Mouse (Mus musculus): ENCODE data around the gene Nhlrc1.

Nhlrc1 gene

GRCm38 (mm10) chr13:47014334-47015194 lies at the start of gene Nhlrc1:
Gene Nhlrc1, minus strand, starts transcription at chr13:47014850.
- peak; percentile 83 to 88 for DNase-seq

GRCm38 (mm10) chr13:47063985-47064760 lies 49.5 kb upstream of the Nhlrc1 start:
- DNase-seq, result peak; percentile 36 to 37

- no peak for DNase-seq
Observed at GRCm38 (mm10) chr13:47062756-47063155, 48.1 kb upstream of the Nhlrc1 start.

GRCm38 (mm10) chr13:47056781-47057180 lies 42.1 kb upstream of the Nhlrc1 start:
- no peak for DNase-seq

- DNase-seq, result no peak
Observed at GRCm38 (mm10) chr13:47056126-47056525, 41.5 kb upstream of the Nhlrc1 start.

GRCm38 (mm10) chr13:47053971-47054370 lies 39.3 kb upstream of the Nhlrc1 start:
- DNase-seq, result no peak

GRCm38 (mm10) chr13:47050009-47050408 lies 35.4 kb upstream of the Nhlrc1 start:
- DNase-seq, result no peak

- peak in 1 of 2 experiments; percentile 22 for DNase-seq
Observed at GRCm38 (mm10) chr13:47047996-47048395, 33.3 kb upstream of the Nhlrc1 start.

- DNase-seq, result peak in 1 of 2 experiments; percentile 53
Observed at GRCm38 (mm10) chr13:47044617-47044947, 29.9 kb upstream of the Nhlrc1 start, which contains the start of gene Tpmt. Gene Tpmt, minus strand, starts transcription at chr13:47044737.

- DNase-seq, result peak in 1 of 2 experiments; percentile 32
Observed at GRCm38 (mm10) chr13:47043833-47044616, 29.4 kb upstream of the Nhlrc1 start.

- peak; percentile 99 for DNase-seq
Observed at GRCm38 (mm10) chr13:47043030-47043680, 28.5 kb upstream of the Nhlrc1 start, which contains the start of gene Kdm1b. Gene Kdm1b, plus strand, starts transcription at chr13:47043499.

GRCm38 (mm10) chr13:47042024-47042633 lies 27.5 kb upstream of the Nhlrc1 start:
- no peak for DNase-seq

- DNase-seq, result no peak
Observed at GRCm38 (mm10) chr13:47040061-47040460, 25.4 kb upstream of the Nhlrc1 start.

GRCm38 (mm10) chr13:47037946-47038345 lies 23.3 kb upstream of the Nhlrc1 start:
- DNase-seq, result no peak

GRCm38 (mm10) chr13:47033602-47034001 lies 19.0 kb upstream of the Nhlrc1 start:
- no peak for DNase-seq

GRCm38 (mm10) chr13:47030376-47031107 lies 15.9 kb upstream of the Nhlrc1 start:
- peak in 1 of 2 experiments; percentile 25 for DNase-seq

- DNase-seq, result peak; percentile 11 to 31
Observed at GRCm38 (mm10) chr13:47020798-47021197, 6.1 kb upstream of the Nhlrc1 start.

GRCm38 (mm10) chr13:47019774-47020173 lies 5.1 kb upstream of the Nhlrc1 start:
- no peak for DNase-seq

GRCm38 (mm10) chr13:47017259-47017658 lies 2.6 kb upstream of the Nhlrc1 start:
- peak; percentile 74 to 79 for DNase-seq

- DNase-seq, result no peak
Observed at GRCm38 (mm10) chr13:47015195-47015501, 498 bp upstream of the Nhlrc1 start.

GRCm38 (mm10) chr13:47013740-47014139 lies 910 bp downstream of the Nhlrc1 start:
- no peak for DNase-seq

All from kidney, postnatal 4 days (tissue).